Mouse (Mus musculus) small intestine, adult 2 months (tissue): ENCODE results near the gene Zfp423.

Source experiments
- CTCF ChIP-seq: fragments of 200-500 bp; IDR thresholded peaks from 2 replicates; pipeline ENCODE4 v1.5.1; 2012; ENCODE audit warnings: low read depth, mild to moderate bottlenecking, control low read depth, inconsistent platforms, low read length, moderate library complexity, mixed read lengths; ENCODE audit not compliant: insufficient replicate concordance, insufficient read length; ENCODE audit errors: extremely low read depth
- POLR2A ChIP-seq: fragments of 200-500 bp; IDR thresholded peaks from 2 replicates; pipeline ENCODE4 v1.6.1; 2012; ENCODE audit warnings: low read depth, mild to moderate bottlenecking, control low read depth, inconsistent platforms, low read length, moderate library complexity

DNA sequence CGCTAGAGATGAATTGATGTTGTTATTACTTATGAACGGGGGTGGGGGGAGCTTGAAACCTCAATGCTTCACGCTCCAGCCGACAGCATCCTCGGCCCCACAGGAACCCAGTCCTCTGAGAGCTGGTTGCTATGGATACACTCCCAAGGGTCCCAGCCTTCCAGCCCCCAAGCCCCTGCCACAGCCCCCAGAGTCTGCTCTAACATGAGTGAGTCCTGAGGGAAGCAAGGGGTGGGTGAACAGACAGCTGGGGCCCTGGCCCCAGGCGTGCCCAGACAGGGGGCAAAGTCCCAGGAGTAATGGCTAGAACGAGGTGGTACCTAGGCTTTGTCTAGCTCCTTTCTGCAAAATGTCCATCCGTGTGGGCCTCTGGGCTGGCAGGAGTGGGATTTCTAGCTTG lies 181.8 kb downstream of the Zfp423 start:
- TF ChIP-seq POLR2A (no peak), CTCF (no peak)
